Mouse (Mus musculus): ENCODE results near the gene Mut. TPM values are rescaled to one million over a fixed set of nuclear protein-coding genes. Genes with fewer than 3 reads are reported as not detected.

Mut gene
- polyA plus RNA-seq, 1 experiment from 2014 or later = 22.4 TPM

DNA sequence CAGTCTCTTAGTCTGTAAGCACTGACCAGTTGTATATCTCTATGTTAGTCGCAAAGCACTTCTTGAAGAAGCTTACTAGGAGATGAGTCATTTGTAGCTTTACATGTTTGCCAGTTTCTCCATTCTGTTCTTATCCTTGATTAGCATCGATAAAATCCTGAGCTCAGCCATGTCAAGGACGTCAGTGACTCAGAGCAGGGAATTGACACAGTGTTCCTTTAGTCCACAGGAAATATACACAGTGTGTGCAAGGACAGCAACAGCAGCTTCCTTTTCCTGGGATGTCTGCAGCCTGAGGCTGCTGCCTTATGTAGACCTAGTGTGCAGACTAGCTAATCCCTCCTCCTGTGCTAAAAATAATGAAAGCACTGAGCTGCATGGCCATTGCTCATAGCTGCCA lies 14.0 kb downstream of the Mut start:
- Histone ChIP-seq H3K4me1 (no peaks in the 10 kb centered on the region), H3K9me3 (replicated peaks) (no peaks in the 10 kb centered on the region), H3K36me3 (peaks cover 57% of the 10 kb centered on the region), H3K4me2 (no peak overlapping the region), H3K4me3 (replicated peaks) (no peak overlapping the region), H3K9ac (replicated peaks) (no peak overlapping the region), H3K27ac (replicated peaks) (no peak overlapping the region), H3K27me3 (replicated peaks) (no peaks in the 10 kb centered on the region)
- 94% methylated on average over 3 of the region's 3 CpGs for WGBS
- no peak for ATAC-seq (ENCODE audit: low FRiP score)

- Histone ChIP-seq H3K27me3 (replicated peaks) (no peaks in the 10 kb centered on the region), H3K36me3 (no peaks in the 10 kb centered on the region), H3K9me3 (replicated peaks) (no peaks in the 10 kb centered on the region), H3K4me1 (no peaks in the 10 kb centered on the region), H3K27ac (replicated peaks) (no peak overlapping the region), H3K4me3 (replicated peaks) (no peak overlapping the region), H3K4me2 (no peak overlapping the region), H3K9ac (replicated peaks) (no peak overlapping the region)
- WGBS = 62% methylated on average over 11 of the region's 11 CpGs
- peak; percentile 74; the same call in 1 of the 2 replicates for ATAC-seq (ENCODE audit: low FRiP score)
These were observed 43.4 kb downstream of the Mut start for GRCm38 (mm10) chr17:40977914-40978313.

DNA sequence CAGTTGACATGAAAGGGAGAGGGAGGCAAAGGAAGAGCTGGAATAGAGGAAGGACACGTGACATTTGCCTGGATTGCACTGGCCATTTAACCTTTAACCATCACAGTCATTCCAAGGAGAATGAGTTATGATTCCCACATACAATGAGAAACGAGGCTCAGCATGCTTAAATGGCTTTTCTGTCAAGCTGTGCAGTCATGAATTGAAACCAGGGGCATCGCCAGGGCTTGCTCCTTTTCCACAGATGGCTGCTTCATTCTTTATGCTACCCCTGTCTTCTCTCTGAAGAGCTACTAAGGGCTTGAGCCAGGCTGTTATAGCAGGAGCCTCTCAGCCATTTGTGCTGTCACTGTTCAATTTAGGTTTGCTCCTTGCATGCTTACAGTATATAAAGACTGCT lies 57.6 kb downstream of the Mut start:
- Histone ChIP-seq H3K4me1 (peaks cover 7% of the 10 kb centered on the region; the same call in 1 of the 2 replicates), H3K36me3 (no peaks in the 10 kb centered on the region), H3K9me3 (replicated peaks) (no peaks in the 10 kb centered on the region), H3K27me3 (replicated peaks) (no peaks in the 10 kb centered on the region), H3K9ac (replicated peaks) (no peak overlapping the region), H3K27ac (replicated peaks) (0 out of 2 replicates have a peak overlapping the region, but pooled peaks have one; percentile 5), H3K4me3 (replicated peaks) (no peak overlapping the region), H3K4me2 (no peak overlapping the region)
- 8% methylated on average over 3 of the region's 3 CpGs for WGBS
- peak; percentile 70 for ATAC-seq (ENCODE audit: low FRiP score)

Other genes with a start within 250 kb of the Mut start
- not detected in 2 replicates for gene Esp1, start 207.6 kb upstream of the Mut start, polyA plus RNA-seq (2015; fragmentation: Nextera tagmentation; extraction: Ambion mirVana)
- gene Crisp2, start 127.7 kb upstream of the Mut start, polyA plus RNA-seq (2015; fragmentation: Nextera tagmentation; extraction: Ambion mirVana) = not detected in 2 replicates
- 0.18 and 0.42 TPM in 2 replicates for gene Rhag, start 123.6 kb upstream of the Mut start, polyA plus RNA-seq (2015; fragmentation: Nextera tagmentation; extraction: Ambion mirVana)
- gene 9130008F23Rik, start 54.1 kb upstream of the Mut start, polyA plus RNA-seq (2015; fragmentation: Nextera tagmentation; extraction: Ambion mirVana) = 0.88 and 0.90 TPM in 2 replicates
- gene Glyatl3, start 20.3 kb upstream of the Mut start, polyA plus RNA-seq (2015; fragmentation: Nextera tagmentation; extraction: Ambion mirVana) = not detected in 2 replicates
- gene Cenpq, start 362 bp downstream of the Mut start, polyA plus RNA-seq (2015; fragmentation: Nextera tagmentation; extraction: Ambion mirVana) = 10.0 and 14.0 TPM in 2 replicates

All from neural tube, embryonic 15.5 days (tissue).